Mouse (Mus musculus): ENCODE results near the gene Stx1a. TPM values are rescaled to one million over a fixed set of nuclear protein-coding genes. Genes with fewer than 3 reads are reported as not detected.
"Not testable (repeated sequence)": the region's sequence is repeated elsewhere in the genome, so short reads cannot be mapped to it uniquely, and the experiment has no call there.

Gene Stx1a
- total RNA-seq, 2 experiments from 2014 or later = 340 to 404 TPM

DNA sequence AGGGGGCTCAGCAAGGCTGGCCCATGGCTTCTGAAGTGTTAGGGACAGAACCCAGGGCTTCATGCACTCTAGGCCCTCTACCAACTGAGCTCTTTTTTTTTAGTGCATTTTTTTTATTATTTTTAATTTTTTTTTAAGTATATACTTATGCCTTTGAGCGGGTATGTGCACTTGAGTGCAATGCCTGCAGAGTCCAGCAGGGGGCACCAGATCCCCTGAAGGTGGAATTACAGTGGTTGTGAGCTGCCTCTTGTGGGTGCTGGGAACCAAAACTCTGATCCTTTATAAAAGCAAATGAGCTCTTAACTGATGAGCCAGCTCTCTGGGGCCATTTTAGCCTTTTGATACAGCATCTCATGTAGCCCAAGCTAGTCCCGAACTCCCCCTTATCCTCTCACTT lies 11.3 kb downstream of the Stx1a start:
- intact Hi-C loops (cut with DNase I) = no loop called here

DNA sequence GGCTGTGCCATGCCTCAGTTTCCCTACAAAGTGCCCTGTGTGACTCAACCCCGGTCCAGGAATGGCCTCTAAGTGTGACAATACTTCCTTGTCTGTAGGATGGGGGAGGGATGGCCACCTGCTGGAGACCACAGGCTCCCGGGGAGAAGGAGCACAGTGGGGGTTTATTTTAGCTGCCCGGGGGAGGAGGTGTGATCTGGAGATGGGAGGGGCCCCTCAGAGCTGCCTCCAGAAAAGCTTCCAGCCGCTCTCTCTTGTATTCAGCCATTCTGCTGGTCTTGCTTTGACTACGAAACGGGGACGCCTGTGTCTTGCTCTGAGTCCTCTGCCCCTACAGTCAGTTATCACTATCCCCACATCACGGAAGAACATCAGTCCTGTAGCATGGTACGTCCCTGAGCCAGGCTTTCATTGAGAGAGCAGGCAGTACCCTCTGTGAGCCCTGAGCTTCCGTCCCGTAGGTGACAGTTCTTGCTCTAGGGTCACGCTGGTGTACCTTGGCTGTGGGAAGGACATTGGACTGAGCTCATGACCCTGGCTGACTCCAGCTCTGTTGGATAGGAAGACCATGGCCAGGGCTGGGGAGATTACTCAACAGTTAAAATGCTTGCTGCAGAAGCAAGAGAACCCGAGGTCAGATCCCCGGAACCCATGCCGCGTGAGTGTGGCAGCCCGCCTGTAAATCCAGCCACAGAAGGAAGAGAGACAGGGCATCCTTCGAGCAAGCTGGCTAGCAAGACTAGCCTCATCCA lies 12.5 kb downstream of the Stx1a start:
- intact Hi-C loops (cut with DNase I) = no loop called here
- DNase-seq (ENCODE audit: low spot score in 2 of 2) = peak; percentile 65 to 79

More for the DNA sequence above, 11.3 kb downstream of the Stx1a start:
- DNase-seq (ENCODE audit: low spot score in 2 of 2) = no peak

DNA sequence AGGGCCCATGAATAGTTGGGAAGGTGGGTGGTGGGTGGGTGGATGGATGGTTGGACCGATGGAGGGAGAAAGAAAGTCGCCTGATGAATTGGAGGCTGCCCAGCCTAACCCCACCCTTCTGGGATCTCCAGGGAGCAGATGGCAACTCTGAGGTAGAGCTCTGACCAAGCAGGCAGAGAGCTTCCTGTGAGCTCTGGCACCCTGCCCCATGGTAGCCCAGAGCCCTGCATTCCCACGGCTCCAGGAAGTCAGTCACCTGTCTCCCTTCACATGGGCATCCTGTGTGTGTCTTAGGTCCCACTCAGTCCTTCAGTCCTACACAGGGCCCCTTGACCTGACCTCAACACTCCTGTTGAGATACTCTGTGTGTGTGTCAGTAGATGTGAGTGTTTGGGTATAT lies 14.7 kb downstream of the Stx1a start:
- intact Hi-C loops (cut with DNase I) = no loop called here
- no peak for DNase-seq (ENCODE audit: low spot score in 2 of 2)

DNA sequence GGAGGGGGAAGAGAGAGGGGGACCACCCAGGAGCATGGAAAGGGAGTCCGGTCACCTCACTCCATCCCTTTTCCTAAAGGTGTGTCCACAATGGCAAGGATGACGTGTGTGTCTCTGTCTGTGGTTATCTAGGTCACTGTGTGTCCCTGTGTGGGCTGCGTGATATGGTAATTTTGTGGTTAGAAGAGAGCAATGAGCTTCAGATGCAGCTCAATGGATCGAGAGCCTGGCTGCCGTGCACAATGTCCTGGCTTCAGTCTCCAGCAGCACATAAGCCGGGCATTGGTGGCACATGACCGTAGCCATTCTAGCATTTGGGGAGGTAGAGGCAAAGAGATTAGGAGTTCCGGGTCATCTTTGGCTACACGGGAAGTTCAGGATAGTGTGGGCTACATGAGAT lies 16.3 kb downstream of the Stx1a start:
- intact Hi-C loops (cut with DNase I) = no loop called here
- peak in 1 of 2 experiments; percentile 43 for DNase-seq (ENCODE audit: low spot score in 2 of 2)

DNA sequence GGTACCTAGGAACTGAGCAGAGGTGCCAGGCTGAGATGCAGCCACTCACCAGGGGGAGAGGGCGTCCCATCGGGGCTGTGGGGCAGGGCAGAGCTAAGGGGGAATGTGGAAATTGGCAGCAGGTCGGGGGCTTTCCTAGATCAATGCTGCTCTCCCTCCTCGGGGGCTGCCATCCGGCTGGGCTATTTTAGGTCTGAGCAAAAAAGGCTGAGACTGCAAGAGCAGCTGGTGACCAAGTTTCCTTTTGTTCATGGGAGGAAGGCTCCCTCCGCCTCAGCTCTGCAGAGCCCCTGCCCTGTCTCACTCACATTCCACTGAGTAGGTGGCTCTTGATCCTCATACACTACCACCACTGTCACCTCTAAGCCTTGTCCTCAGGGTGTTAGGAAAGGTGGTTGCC lies 16.8 kb downstream of the Stx1a start:
- DNase-seq (ENCODE audit: low spot score in 2 of 2) = peak in 1 of 2 experiments; percentile 64
- intact Hi-C loops (cut with DNase I) = no loop called here

DNA sequence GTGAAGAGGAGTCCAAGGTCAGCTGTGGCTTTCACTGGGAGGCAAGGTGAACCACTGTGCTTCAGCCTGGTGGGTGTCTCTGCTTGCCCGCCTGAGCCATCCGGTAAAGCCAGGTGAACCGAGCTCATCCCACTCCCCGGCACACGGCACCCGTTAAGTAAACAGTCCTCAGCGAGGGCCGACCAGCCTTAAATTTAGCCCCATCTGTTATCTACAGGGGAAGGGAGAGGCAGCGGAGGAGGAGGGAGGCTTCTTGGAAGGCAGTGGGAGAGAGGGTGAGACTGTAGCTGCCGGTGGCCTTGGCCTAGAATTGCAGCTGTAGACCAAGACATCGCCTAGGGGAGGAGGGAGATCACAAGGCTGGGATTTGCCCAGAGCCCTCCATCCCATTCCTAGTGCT lies 17.5 kb downstream of the Stx1a start:
- intact Hi-C loops (cut with DNase I) = no loop called here

DNA sequence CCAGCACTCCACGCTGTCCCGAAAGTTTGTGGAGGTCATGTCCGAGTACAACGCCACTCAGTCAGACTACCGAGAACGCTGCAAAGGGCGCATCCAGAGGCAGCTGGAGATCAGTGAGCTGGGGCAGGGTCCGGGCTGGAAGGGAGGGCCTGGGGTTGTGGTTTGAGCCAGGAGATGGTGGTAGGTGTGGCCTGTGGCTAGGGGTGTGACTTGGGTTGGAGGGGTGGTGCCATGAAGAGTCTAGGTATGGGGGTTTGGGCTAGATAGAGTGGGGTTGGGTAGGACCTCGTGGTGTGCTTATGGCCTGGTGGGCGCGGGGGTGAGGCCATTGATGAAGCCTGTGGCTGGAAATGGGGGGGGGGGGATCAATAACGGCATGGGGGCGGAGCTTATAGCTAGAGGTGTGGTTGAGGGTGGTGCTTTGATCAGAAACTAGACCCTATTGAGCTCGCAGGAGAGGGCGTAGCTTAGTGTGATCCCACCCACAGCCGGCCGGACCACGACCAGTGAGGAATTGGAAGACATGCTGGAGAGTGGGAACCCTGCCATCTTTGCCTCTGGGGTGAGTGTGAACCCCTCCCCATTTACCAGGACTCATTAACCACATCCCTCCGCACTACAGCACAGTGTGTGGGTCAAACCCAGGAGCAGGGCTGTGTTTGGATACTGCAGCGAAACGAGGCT lies 19.0 kb downstream of the Stx1a start:
- intact Hi-C loops (cut with DNase I) = no loop called here
- no peak for DNase-seq (ENCODE audit: low spot score in 2 of 2)

More for the DNA sequence above, 17.5 kb downstream of the Stx1a start:
- peak in 1 of 2 experiments; percentile 65 for DNase-seq (ENCODE audit: low spot score in 2 of 2)

DNA sequence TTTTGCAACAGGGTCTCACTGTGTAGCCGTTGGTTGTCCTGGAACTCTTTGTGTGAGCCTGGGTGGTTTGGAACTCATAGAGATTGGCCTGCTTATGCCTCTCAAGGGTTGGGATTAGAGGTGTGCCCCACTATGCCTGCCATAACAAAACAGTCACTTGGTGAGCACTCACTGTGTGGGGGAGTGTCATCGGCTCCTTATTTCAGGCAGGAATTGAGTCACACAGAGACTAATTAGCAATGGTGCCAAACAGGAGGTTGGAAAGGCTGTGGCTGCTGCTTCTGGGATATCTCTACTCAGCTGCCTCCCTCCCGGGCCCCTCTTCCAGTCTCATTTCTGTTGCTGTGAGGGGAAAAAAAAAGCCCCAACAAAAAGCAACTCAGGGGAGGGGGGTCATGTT lies 21.3 kb downstream of the Stx1a start:
- DNase-seq (ENCODE audit: low spot score in 2 of 2) = no peak
- intact Hi-C loops (cut with DNase I) = no loop called here

DNA sequence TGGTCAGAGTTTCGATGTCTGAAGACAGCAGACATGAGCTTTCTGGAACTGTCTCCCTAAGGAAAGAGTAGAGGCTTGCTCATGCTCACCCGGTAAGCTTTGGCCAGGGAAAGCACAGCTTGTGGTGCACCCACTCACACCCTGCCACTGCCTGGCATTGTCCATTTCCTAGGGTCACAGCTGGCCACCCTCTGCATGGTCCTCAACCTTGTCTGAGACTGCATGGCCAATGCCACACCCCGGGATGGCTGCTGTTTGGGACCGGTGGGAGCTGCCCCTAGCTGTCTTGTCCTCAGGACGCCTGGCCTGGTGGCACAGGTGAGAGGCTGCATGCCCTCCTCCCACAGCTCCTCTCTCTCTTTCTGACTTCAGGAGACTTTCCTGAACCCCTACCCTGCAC lies 25.3 kb downstream of the Stx1a start:
- DNase-seq (ENCODE audit: low spot score in 2 of 2) = no peak
- intact Hi-C loops (cut with DNase I) = no loop called here

DNA sequence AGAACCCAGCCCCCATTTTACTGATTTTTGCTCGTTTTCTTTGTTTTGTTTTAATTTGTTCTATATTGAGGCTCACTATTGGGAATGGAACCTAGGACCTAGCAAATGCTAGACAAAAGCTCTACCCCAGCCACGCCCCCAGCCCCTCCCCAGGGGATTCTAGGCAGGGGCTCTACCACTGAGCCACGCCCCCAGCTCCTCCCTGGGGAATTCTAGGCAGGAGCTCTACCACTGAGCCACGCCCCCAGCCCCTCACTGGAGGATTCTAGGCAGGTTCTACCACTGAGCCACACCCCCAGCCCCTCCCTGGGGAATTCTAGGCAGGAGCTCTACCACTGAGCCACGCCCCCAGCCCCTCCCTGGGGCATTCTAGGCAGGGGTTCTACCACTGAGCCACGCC lies 26.0 kb downstream of the Stx1a start:
- DNase-seq (ENCODE audit: low spot score in 2 of 2); intact Hi-C loops (cut with DNase I): not testable (repeated sequence)

DNA sequence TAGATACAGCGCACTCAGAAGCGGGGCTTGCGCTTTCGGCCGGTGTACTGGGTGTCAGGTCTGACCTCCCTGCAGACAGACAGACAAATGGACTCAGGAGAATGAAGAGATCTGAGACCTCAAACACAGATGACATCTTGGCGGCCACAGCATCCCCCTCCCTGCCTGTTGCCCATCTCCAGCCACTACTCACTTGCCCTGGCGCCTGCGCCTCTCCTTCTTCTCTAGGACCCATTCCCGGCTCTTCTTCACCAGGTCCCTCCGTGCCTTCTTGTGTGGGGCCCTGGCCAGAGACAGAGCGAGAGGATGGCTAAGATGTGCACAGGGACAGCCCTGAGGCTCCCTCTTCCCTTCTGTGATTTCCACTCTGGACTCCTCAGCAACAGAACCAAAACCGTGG lies 30.1 kb downstream of the Stx1a start:
- no peak for DNase-seq (ENCODE audit: low spot score in 2 of 2)
- intact Hi-C loops (cut with DNase I) = loop anchor here (5.0 kb wide), 1 partner anchor 36 kb away; no protein-coding TSS in a partner anchor

DNA sequence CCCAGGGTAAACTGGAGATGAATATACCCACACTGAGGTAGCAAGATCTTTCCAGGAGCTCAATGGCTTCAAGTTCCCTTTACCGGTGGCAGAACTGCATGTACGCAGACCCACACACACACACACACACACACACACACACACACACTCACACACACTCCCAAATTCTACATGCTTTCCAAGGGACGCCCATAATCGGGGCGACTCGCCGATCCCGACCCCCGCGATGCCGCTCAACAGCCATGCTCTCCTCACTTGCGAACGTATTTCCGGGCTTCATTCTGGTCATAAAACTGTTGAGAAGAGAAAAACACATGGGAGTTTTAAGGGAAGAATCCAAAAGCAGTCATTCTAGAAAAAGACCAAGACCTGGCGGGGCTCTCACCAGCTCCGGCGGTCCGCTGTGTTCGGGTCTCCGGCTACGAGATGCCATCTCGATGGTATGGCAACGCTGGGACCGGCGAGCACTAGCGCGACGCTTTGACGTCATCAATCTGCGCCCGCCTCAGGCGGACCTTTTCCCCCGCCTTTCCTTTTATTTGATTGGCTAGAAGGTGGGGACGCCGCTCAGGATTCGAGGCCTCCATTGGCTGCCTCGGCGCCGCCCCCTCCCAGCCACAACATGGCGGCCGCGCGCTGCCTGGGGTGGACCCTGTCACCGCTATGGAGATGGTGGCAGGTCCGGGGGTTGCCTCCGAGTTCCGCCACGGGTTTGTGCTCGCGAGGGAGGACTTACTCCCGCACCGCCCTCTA lies 40.5 kb downstream of the Stx1a start, which contains the start of gene Dnajc30:
TSS of gene Dnajc30 (plus strand) at position 574 of the 753 bp plus-strand sequence.
- intact Hi-C loops (cut with DNase I) = no loop called here
- DNase-seq (ENCODE audit: low spot score in 2 of 2) = peak; percentile 97 to 98

DNA sequence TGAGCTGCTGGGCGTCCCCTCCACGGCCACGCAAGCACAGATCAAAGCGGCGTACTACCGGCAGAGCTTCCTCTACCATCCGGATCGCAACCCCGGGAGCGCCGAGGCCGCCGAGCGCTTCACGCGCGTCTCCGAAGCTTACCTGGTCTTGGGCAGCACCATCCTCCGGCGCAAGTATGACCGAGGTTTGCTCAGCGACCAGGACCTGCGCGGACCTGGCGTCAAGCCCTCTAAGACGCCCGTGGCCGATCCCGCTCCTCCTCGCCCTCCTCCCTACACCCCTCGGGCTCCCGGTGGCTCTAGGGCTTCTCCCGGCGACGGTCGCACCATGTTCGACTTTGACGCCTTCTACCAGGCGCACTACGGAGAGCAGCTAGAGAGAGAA lies 41.1 kb downstream of the Stx1a start:
- intact Hi-C loops (cut with DNase I) = no loop called here
- no peak for DNase-seq (ENCODE audit: low spot score in 2 of 2)

DNA sequence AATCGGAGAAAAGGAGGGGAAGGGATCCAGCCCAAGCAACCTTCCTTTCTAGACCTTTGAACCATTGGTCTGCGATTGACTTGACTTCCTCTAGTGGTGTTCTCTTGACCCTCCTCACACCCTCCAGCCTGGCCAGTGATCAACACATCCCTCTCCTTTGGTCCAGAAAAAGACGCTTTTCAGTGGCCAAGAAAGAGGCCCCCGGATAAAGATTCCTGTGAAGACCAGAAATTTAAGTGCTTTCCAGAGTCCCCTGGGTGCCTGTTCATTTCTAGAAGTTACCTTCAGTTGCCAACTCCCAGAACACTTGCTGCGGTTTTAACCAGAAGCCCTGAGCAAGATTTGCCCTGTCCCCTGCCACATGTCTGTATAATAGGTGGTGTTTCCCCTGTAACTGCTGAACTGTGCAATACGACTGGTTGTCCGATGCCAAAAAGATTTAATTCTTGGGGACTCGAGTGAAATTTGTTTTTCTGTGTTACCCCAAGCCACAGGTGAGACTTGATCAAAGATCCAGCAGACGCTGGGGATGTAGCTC lies 41.7 kb downstream of the Stx1a start, which contains the start of gene Bud23:
TSS of gene Bud23 (minus strand) at position 51 of the 538 bp plus-strand sequence.
- intact Hi-C loops (cut with DNase I) = not testable (repeated sequence)

DNA sequence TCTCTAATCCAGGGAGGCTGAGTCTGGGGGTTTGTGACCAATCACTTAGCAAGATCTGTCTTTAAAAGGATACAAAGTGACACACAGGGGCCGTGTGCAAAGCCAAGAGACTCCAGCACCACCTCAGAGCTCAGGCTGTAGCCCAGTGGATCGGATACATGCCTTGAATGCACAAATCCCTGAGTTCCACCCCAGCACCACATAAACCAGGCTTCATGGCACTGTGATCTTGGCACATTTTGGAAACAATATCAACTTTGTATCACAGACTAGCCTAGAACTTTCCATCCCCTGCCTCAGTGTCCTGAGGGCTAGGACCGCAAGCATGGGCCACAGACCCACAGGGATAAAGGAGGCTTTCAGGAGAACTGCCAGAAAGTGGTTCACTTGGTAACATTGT lies 42.7 kb downstream of the Stx1a start:
- intact Hi-C loops (cut with DNase I) = no loop called here
- no peak for DNase-seq (ENCODE audit: low spot score in 2 of 2)

More for the DNA sequence above, 41.7 kb downstream of the Stx1a start, which contains the start of gene Bud23:
- not testable (repeated sequence) for DNase-seq (ENCODE audit: low spot score in 2 of 2)

DNA sequence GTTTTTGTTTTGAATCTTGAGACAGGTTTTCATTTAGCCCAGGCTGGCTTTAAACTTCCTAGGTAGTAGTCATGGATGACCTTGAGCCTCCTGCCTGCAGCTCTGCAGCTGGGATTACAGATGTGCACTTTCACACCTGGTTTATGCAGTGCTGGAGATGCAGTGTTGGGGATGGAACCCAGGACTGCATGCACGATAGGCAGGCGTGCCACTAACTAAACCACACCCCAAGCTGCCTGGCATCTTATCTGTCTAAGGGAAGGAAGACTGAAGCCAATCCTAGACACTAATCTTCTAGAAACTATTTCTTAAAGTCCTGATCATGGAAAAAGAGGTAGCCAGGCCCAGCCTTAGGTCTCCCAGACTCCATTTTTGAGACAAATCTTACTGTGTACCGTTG lies 47.2 kb downstream of the Stx1a start:
- intact Hi-C loops (cut with DNase I) = no loop called here
- DNase-seq (ENCODE audit: low spot score in 2 of 2) = no peak

DNA sequence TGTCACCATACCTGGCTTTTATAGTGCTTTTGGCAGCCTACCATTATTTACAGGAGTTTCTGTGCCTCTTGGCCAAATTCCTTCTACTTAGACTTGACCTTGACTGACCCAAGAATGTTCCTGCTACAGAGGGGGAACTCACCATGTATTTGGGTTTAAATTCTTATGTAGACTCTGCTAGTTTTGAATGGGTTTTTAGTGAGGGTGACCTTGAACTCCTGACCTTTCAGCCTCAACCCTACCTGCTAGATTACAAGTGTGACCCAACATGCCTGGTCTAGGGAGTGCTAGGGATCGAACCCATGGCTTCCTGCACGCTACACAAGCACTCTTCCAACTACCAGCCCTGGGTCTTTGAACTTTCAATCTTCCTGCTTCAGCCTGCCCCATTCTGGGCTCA lies 48.8 kb downstream of the Stx1a start:
- intact Hi-C loops (cut with DNase I) = no loop called here
- DNase-seq (ENCODE audit: low spot score in 2 of 2) = no peak

DNA sequence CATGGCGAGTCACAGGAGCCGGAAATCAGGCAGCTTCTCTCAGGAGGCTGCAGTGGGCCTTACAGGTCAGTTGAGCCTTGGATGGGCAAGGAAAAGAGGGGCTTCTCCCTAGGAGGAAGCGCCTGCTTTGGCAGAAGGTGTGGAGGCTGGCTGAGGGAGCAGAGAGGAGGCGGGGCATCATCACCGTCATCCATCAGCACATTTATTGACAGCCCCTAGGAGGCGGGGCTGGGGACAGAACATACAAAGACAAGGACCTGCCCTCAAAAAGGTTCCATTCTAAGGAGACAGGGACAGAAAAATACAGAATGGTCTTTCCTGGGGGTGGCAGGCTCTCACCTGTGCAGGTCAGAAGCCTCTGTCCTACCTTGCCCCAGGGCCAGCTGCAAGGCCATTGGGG lies 49.4 kb downstream of the Stx1a start:
- intact Hi-C loops (cut with DNase I) = no loop called here
- no peak for DNase-seq (ENCODE audit: low spot score in 2 of 2)

DNA sequence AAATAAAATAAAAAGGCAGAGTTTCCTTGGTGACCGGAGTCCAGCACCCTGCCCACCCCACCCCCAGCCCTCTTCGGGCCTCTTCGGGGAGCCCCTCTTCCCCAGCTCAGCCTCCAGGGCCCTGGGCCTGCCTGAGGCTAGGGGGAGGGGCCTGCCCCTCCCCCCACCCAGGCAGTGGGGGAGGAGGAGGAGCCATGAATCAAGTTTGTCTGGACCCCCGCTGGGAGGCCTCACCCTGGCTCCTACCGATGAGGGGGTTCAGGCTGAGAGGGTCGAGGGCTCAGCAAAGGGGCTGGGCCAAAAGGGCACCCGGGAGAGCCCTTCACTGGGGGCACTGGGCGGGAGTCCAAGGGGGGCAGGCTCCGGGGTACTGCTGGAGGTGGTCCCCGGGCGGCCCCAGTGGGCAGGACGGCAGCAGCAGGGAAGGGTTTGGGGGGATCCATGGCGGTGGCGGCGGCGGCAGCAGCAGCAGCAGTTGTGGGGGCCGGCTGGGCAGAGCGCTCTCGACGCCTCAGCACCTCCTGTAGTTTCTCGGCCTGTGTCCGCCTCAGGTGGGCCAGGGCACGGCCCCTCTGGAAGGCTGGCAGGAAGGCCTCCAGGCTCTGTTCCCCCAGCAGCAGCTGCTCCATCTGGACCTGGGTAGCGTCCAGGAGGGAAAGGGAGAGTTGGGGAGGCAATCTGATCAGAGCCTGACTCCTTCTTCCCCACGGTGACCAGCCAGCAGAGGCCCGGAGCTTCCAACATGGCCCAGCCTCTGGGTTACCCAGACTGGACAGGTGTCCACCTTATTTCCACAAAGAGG lies 50.3 kb downstream of the Stx1a start:
- DNase-seq (ENCODE audit: low spot score in 2 of 2) = no peak
- intact Hi-C loops (cut with DNase I) = no loop called here

All from left cerebral cortex, postnatal 36 days (tissue).